Mouse (Mus musculus) thymus, adult 2 months (tissue): Measurements from ENCODE around the gene Mrps18a. TPM values are rescaled to one million over a fixed set of nuclear protein-coding genes. Genes with fewer than 3 reads are reported as not detected.

Experiments used
- DNase-seq: peaks from one replicate; pipeline ENCODE4 v3.0.0; 2021
- H3K27ac ChIP-seq: fragments of 200-500 bp; 2 replicates; pipeline ENCODE4 v1.5.1; 2012; ENCODE audit warnings: low read length, control low read depth; ENCODE audit not compliant: control insufficient read depth, insufficient read depth
- H3K27me3 ChIP-seq: fragments of 200-500 bp; 2 replicates; pipeline ENCODE4 v1.6.1; 2012; ENCODE audit warnings: mild to moderate bottlenecking, low read length, moderate library complexity, mixed read lengths; ENCODE audit not compliant: control insufficient read depth, insufficient read depth
- H3K36me3 ChIP-seq: fragments of 200-500 bp; 2 replicates; pipeline ENCODE4 v1.6.1; 2012; ENCODE audit warnings: mild to moderate bottlenecking, low read length, moderate library complexity; ENCODE audit not compliant: control insufficient read depth, insufficient read depth
- H3K4me1 ChIP-seq: fragments of 200-500 bp; replicated peaks from 2 replicates; pipeline ENCODE4 v1.6.1; 2012; ENCODE audit warnings: low read length; ENCODE audit not compliant: control insufficient read depth, insufficient read depth
- H3K4me3 ChIP-seq: fragments of 200-500 bp; 2 replicates; pipeline ENCODE4 v1.5.1; 2012; ENCODE audit warnings: mild to moderate bottlenecking, low read length, control low read depth, moderate library complexity; ENCODE audit not compliant: control insufficient read depth, insufficient read depth
- CTCF ChIP-seq: fragments of 200-500 bp; IDR thresholded peaks from 2 replicates; pipeline ENCODE4 v1.5.1; 2012; ENCODE audit warnings: mild to moderate bottlenecking, control low read depth, low read length, moderate library complexity, borderline replicate concordance; ENCODE audit not compliant: control insufficient read depth, poor library complexity, insufficient read depth; ENCODE audit errors: extremely low read depth
- POLR2A ChIP-seq: fragments of 200-500 bp; IDR thresholded peaks from 2 replicates; pipeline ENCODE4 v1.6.1; 2012; ENCODE audit warnings: mild to moderate bottlenecking, low read length, control low read depth, moderate library complexity; ENCODE audit not compliant: control insufficient read depth, poor library complexity, insufficient read depth; ENCODE audit errors: extremely low read depth
- WGBS: fragments of 180-500 bp; shearing (Covaris S2); methylation state at CpG from one replicate; pipeline ENCODE4 v1.1.7; 2018; 5-methylcytosine and 5-hydroxymethylcytosine counted together
- polyA plus RNA-seq: library from polyadenylated mRNA; depleted of rRNA; stranded (reverse); fragments of >200 nt; gene quantifications from 2 replicates; pipeline ENCODE4 v1.2.3, GENCODE M21; 2012

Gene Mrps18a
- polyA plus RNA-seq, 1 experiment: 56.4 TPM

- no peak overlapping the region for H3K27ac ChIP-seq
- H3K4me1 ChIP-seq: no peaks in the 10 kb centered on the region
- WGBS: 98% methylated on average over 3 of the region's 3 CpGs
- TF ChIP-seq CTCF: no peak
- no peak for TF ChIP-seq POLR2A
- no peak for DNase-seq
- H3K36me3 ChIP-seq: peaks cover 16% of the 10 kb centered on the region
- no peaks in the 10 kb centered on the region for H3K27me3 ChIP-seq
- no peak overlapping the region for H3K4me3 ChIP-seq
Observed at GRCm38 (mm10) chr17:46116881-46117280, 6.1 kb downstream of the Mrps18a start.

DNA sequence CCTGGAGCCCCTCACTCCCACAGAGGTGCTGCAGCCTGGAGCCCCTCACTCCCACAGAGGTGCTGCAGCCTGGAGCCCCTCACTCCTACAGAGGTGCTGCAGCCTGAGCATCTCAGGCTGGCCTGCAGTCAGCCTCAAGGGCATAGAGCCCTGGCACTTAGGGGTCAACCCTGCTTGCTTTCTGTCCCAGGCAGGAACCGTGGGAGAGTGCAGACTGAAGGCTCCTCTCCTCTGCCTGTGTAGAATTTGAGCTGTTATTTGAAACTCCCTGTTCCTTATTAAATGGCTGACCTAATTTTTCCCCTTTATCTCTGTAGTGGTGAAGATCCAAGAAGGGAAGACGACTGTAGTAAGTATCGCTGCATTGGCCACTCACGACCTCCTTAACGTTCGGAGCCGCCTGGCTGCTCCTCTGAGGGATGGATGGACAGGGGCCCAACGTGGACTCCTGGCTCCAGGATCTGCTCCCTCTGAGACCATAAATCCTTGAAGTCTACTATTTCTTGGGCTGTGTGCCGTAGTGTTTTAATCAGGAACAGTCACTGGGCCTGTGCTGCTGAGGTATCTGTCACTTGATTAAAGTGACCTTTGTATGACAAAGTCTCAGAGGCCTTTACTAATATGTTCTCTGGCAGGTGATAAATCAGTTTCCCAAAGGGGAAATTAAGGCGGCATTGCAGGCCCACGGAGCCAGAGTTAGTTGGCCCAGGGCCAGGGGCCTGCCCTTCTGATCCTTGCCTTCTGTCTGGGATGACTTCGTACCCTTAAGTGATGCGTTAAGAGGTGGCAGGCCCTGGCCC lies 7.0 kb downstream of the Mrps18a start:
- no peak overlapping the region for H3K27ac ChIP-seq
- WGBS: 93% methylated on average over 13 of the region's 13 CpGs
- no peaks in the 10 kb centered on the region for H3K4me1 ChIP-seq
- H3K27me3 ChIP-seq: no peaks in the 10 kb centered on the region
- DNase-seq: no peak
- no peak overlapping the region for H3K4me3 ChIP-seq
- TF ChIP-seq POLR2A (no peak), CTCF (no peak)
- H3K36me3 ChIP-seq: peaks cover 21% of the 10 kb centered on the region

GRCm38 (mm10) chr17:46118423-46118850 lies 7.7 kb downstream of the Mrps18a start:
- H3K27ac ChIP-seq: no peak overlapping the region
- no peaks in the 10 kb centered on the region for H3K4me1 ChIP-seq
- no peaks in the 10 kb centered on the region for H3K27me3 ChIP-seq
- no peak overlapping the region for H3K4me3 ChIP-seq
- no peak for DNase-seq
- H3K36me3 ChIP-seq: peaks cover 27% of the 10 kb centered on the region
- WGBS: 95% methylated on average over 4 of the region's 4 CpGs
- TF ChIP-seq CTCF (no peak), POLR2A (no peak)

- no peak overlapping the region for H3K27ac ChIP-seq
Observed at GRCm38 (mm10) chr17:46119641-46120040, 8.9 kb downstream of the Mrps18a start.

DNA sequence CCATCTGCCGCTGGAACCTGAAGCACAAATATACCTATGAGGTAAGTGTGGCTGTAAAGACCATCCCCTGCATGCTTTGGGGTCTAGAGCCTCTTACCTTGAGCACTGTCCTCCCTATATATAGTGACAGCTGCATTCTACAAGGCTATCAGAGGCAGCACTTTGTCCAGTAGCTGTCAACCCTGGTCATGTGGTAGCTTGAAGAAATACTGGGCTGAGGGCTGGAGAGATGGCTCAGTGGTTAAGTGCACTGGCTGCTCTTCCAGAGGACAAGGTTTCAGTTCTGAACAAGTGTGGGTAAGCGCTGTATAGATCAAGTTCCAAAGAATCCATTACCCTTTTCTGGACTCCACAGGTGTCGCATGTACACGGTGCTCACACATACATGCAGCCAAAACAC lies 12.0 kb downstream of the Mrps18a start:
- H3K27me3 ChIP-seq: no peaks in the 10 kb centered on the region
- 97% methylated on average over 4 of the region's 4 CpGs for WGBS
- H3K4me3 ChIP-seq: no peak overlapping the region
- H3K36me3 ChIP-seq: peaks cover 60% of the 10 kb centered on the region
- DNase-seq: no peak
- H3K27ac ChIP-seq: no peak overlapping the region
- H3K4me1 ChIP-seq: no peaks in the 10 kb centered on the region
- TF ChIP-seq POLR2A: no peak
- TF ChIP-seq CTCF: no peak

More at GRCm38 (mm10) chr17:46119641-46120040, 8.9 kb downstream of the Mrps18a start:
- DNase-seq: no peak
- no peak for TF ChIP-seq POLR2A
- no peak for TF ChIP-seq CTCF
- Histone ChIP-seq H3K4me1 (no peaks in the 10 kb centered on the region), H3K27me3 (no peaks in the 10 kb centered on the region), H3K4me3 (no peak overlapping the region), H3K36me3 (peaks cover 33% of the 10 kb centered on the region)
- WGBS: 94% methylated on average over 10 of the region's 10 CpGs

DNA sequence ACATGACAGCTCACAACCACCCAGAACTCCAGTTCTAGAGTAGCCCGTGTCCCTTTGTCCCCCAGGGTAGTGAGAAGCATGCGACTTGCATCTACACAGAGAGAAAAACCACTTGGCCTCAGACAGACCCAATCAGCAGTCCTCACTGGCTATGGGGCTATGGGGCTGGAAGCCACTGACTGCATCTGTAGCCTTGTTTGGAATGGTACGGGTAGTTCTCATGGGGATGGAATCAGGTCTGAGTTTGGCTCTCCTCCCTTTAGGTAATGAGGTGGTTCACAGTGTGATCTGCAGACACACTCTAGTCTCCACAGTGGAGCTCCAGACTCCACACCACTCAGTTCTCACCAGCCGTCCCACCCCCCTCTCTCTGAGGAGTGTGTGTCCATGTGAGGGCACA lies 12.5 kb downstream of the Mrps18a start:
- Histone ChIP-seq H3K27me3 (no peaks in the 10 kb centered on the region), H3K4me3 (no peak overlapping the region), H3K27ac (no peak overlapping the region), H3K36me3 (peaks cover 55% of the 10 kb centered on the region), H3K4me1 (no peaks in the 10 kb centered on the region)
- TF ChIP-seq CTCF: no peak
- TF ChIP-seq POLR2A: no peak
- no peak for DNase-seq
- 98% methylated on average over 4 of the region's 4 CpGs for WGBS
